Mouse (Mus musculus) ovary, adult 18-20 months (tissue): ENCODE results near the gene Cd19.
"Not testable (repeated sequence)": the region's sequence is repeated elsewhere in the genome, so short reads cannot be mapped to it uniquely, and the experiment has no call there.

ENCODE experiments used
- DNase-seq: peaks from one replicate; pipeline ENCODE4 v3.0.0; 2022; ENCODE audit warnings: low spot score, mixed read lengths

Cd19 gene

GRCm38 (mm10) chr7:126434726-126435125 is 20.0 kb upstream of the Cd19 start:
- DNase-seq = peak; percentile 29

- DNase-seq = peak; percentile 61
Measured at GRCm38 (mm10) chr7:126430167-126430566, 15.5 kb upstream of the Cd19 start.

- DNase-seq = no peak
Measured at GRCm38 (mm10) chr7:126429503-126429898, 14.8 kb upstream of the Cd19 start.

GRCm38 (mm10) chr7:126428631-126429502 is 14.2 kb upstream of the Cd19 start, which contains the start of gene Rabep2:
TSS of gene Rabep2 (plus strand) at chr7:126428759.
- peak; percentile 89 for DNase-seq

GRCm38 (mm10) chr7:126428154-126428553 is 13.5 kb upstream of the Cd19 start:
- no peak for DNase-seq

GRCm38 (mm10) chr7:126427323-126427860 is 12.7 kb upstream of the Cd19 start:
- DNase-seq = no peak

GRCm38 (mm10) chr7:126424161-126424560 is 9.5 kb upstream of the Cd19 start:
- no peak for DNase-seq

- DNase-seq = no peak
Measured at GRCm38 (mm10) chr7:126421756-126422155, 7.1 kb upstream of the Cd19 start.

- DNase-seq = no peak
Measured at GRCm38 (mm10) chr7:126418496-126418895, 3.8 kb upstream of the Cd19 start.

GRCm38 (mm10) chr7:126417606-126418005 is 2.9 kb upstream of the Cd19 start:
- no peak for DNase-seq

- DNase-seq = no peak
Measured at GRCm38 (mm10) chr7:126417045-126417444, 2.4 kb upstream of the Cd19 start.

- DNase-seq = no peak
Measured at GRCm38 (mm10) chr7:126416615-126417014, 1.9 kb upstream of the Cd19 start.

GRCm38 (mm10) chr7:126411061-126411460 is 3.6 kb downstream of the Cd19 start:
- DNase-seq = peak; percentile 59

- DNase-seq = no peak
Measured at GRCm38 (mm10) chr7:126408686-126409085, 6.0 kb downstream of the Cd19 start.

GRCm38 (mm10) chr7:126402518-126402917 is 12.2 kb downstream of the Cd19 start:
- not testable (repeated sequence) for DNase-seq

- peak; percentile 50 for DNase-seq
Measured at GRCm38 (mm10) chr7:126399548-126399947, 15.1 kb downstream of the Cd19 start.

- DNase-seq = no peak
Measured at GRCm38 (mm10) chr7:126397822-126398221, 16.9 kb downstream of the Cd19 start.

- no peak for DNase-seq
Measured at GRCm38 (mm10) chr7:126397221-126397620, 17.5 kb downstream of the Cd19 start.

- peak; percentile 89 for DNase-seq
Measured at GRCm38 (mm10) chr7:126396298-126397119, 18.2 kb downstream of the Cd19 start, which contains the start of gene Nfatc2ip. TSS of gene Nfatc2ip (minus strand) at chr7:126396737.

- not testable (repeated sequence) for DNase-seq
Measured at GRCm38 (mm10) chr7:126392086-126392884, 22.4 kb downstream of the Cd19 start.

GRCm38 (mm10) chr7:126388185-126388584 is 26.5 kb downstream of the Cd19 start:
- no peak for DNase-seq

GRCm38 (mm10) chr7:126383565-126383964 is 31.1 kb downstream of the Cd19 start:
- DNase-seq = no peak
